Mouse (Mus musculus): ENCODE results near the gene S100pbp.

DNA sequence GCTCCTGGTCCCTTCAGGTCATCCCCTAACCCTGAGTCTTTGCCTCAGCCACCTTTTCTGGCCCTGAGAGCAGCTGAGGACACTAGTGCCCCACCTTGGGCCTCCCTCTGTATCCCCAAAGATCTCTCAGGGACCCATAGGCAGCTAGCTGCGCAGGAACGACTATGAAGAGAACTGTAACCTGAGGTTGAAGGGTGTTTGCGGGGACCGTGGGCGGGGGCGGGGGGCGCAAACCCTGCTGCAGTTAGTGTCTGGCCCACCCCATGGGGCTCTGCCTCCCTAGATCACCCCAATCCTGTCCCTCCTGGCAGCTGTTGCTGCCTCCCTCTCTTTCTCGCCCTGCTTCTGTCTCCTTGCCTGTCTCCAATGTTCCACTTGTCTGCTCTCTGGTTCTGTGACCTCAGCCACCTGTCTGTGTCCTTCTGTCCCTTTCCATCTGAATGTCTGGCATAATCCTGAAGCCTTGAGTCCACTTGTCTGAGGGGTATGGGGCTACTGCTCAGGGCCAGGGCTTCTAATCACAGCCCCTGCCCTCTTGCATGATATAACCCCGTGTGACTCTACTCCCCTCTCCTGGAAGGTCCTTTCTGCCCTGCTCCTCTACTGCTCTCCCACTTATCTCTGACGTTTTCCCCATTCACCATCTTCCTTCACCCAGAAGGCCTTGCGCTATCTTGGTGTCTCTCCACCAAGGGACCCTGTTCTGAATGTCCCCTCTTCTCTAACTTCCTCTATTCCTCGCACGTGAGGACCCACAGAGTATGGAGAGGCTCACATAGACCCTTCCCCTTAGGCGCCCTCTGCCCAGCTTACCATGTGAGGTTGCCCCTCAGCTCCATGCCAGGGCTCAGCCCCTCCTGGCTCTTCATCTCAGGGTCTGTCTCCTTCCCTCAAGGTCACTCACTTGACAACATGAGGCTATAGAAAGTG is 51.9 kb downstream of the S100pbp start:
- TF ChIP-seq CTCF (IDR thresholded peaks at IDR 0.05; ENCODE audit: borderline replicate concordance, insufficient read depth, low read depth, low read length) (no peak), POLR2A (IDR thresholded peaks at IDR 0.05; ENCODE audit: borderline replicate concordance, insufficient read depth, low read length) (no peak)
